Mouse (Mus musculus): ENCODE measurements at regions not wholly inside any gene's neighbourhood (a gene's known extent, or its start where the extent isn't known, plus 50 kb on each side); places are given as distances from the start of the nearest gene placed in this dataset.

- no peak for TF ChIP-seq MAZ (IDR thresholded peaks at IDR 0.05; ENCODE audit: low read depth, low read length)
- TF ChIP-seq POLR2AphosphoS5 (IDR thresholded peaks at IDR 0.05; ENCODE audit: borderline replicate concordance, low read depth, low read length), result no peak
- no peak for TF ChIP-seq NELFE (IDR thresholded peaks at IDR 0.05; ENCODE audit: low read depth, low read length)
- TF ChIP-seq SMC3 (IDR thresholded peaks at IDR 0.05; ENCODE audit: low read depth, low read length), result no peak
- no peak for TF ChIP-seq ETS1 (IDR thresholded peaks at IDR 0.05; ENCODE audit: low read depth, low read length)
- no peak for TF ChIP-seq GATA1 (IDR thresholded peaks at IDR 0.05; ENCODE audit: low read depth, low read length)
- no peak for TF ChIP-seq CHD1 (IDR thresholded peaks at IDR 0.05; ENCODE audit: low read depth, low read length)
- TF ChIP-seq MEF2A (IDR thresholded peaks at IDR 0.05; ENCODE audit: extremely low read depth, insufficient replicate concordance, low read depth, low read length, poor library complexity, severe bottlenecking), result no peak
- no peak for TF ChIP-seq HCFC1 (IDR thresholded peaks at IDR 0.05; ENCODE audit: low read depth, low read length)
- no peak for TF ChIP-seq UBTF (IDR thresholded peaks at IDR 0.05; ENCODE audit: borderline replicate concordance, insufficient read depth, low read depth, low read length)
- TF ChIP-seq ELF1 (IDR thresholded peaks at IDR 0.05; ENCODE audit: low read depth, low read length), result no peak
- TF ChIP-seq NRF1 (IDR thresholded peaks at IDR 0.05; ENCODE audit: insufficient read depth, low read depth, low read length, poor library complexity, severe bottlenecking), result no peak
- TF ChIP-seq USF2 (IDR thresholded peaks at IDR 0.05; ENCODE audit: borderline replicate concordance in 1 of 2, insufficient read depth in 1 of 2, low read depth in 1 of 2, low read length in 2 of 2), result no peak
- TF ChIP-seq ZNF384 (IDR thresholded peaks at IDR 0.05; ENCODE audit: low read depth, low read length), result no peak
- no peak overlapping the region for H3K4me3 ChIP-seq (ENCODE audit: control insufficient read depth in 1 of 2, insufficient read depth in 1 of 2, low read depth in 2 of 2, low read length in 2 of 2)
- H3K36me3 ChIP-seq (ENCODE audit: control insufficient read depth in 1 of 2, insufficient read depth in 2 of 2, low read length in 2 of 2), result no peaks in the 10 kb centered on the region
- no peak overlapping the region for H3K27ac ChIP-seq (ENCODE audit: control insufficient read depth, low read depth, low read length)
- no peak for DNase-seq (ENCODE audit: low read depth, low spot score)
- no peaks in the 10 kb centered on the region for H3K79me2 ChIP-seq (ENCODE audit: control insufficient read depth, insufficient read depth, low read length, poor library complexity)
- no peaks in the 10 kb centered on the region for H3K27me3 ChIP-seq (ENCODE audit: control insufficient read depth in 1 of 2, insufficient read depth in 2 of 2, low read length in 2 of 2)
- no peak overlapping the region for H3K9ac ChIP-seq (ENCODE audit: control insufficient read depth, low read depth, low read length, poor library complexity, severe bottlenecking)
- H3K4me1 ChIP-seq (ENCODE audit: control insufficient read depth in 1 of 2, insufficient read depth in 2 of 2, low read length in 2 of 2), result no peaks in the 10 kb centered on the region
- H3K9me3 ChIP-seq (replicated peaks; ENCODE audit: insufficient read depth, low read length), result no peaks in the 10 kb centered on the region
These were observed 203.9 kb downstream of the Lrig3 start for GRCm38 (mm10) chr10:126169874-126170163.

DNA sequence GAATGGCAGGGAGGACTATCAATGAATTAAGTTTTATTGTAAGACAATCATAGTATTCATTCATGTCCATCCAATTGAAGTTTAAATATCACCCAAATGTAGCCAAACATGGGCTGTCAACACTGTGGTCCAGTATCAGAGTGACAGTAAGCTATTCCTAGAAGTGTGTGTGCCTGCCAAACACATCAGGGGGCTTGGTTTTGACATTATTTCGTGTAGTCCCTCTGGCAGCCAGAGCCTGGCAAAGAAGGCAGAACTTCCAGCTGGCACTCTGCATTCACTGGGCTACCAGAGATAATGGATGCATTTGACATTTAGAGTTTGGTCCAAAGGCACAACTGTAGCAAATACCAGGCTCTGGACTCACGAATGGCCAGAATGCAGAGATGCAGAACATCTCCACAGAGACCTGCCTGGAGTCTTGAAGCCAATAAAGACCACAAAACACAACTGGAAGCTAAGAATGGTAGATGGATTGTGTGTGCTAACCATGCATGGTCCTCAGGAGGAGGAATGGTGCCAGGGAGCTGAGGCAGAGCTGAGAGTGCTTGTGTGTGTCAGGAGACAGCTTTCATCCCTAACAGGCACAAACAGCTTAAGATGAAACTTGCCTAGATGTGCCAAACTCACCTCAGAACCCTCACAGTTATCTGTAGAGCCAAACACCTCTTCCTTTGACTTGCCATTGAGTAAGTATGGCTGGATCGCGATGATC is 210.9 kb downstream of the Lrig3 start:
- no peak for DNase-seq (ENCODE audit: low read depth, low spot score)
- Histone ChIP-seq H3K4me3 (ENCODE audit: control insufficient read depth in 1 of 2, insufficient read depth in 1 of 2, low read depth in 2 of 2, low read length in 2 of 2) (no peak overlapping the region), H3K36me3 (ENCODE audit: control insufficient read depth in 1 of 2, insufficient read depth in 2 of 2, low read length in 2 of 2) (no peaks in the 10 kb centered on the region), H3K79me2 (ENCODE audit: control insufficient read depth, insufficient read depth, low read length, poor library complexity) (no peaks in the 10 kb centered on the region), H3K9ac (ENCODE audit: control insufficient read depth, low read depth, low read length, poor library complexity, severe bottlenecking) (no peak overlapping the region), H3K27ac (ENCODE audit: control insufficient read depth, low read depth, low read length) (no peak overlapping the region), H3K4me1 (ENCODE audit: control insufficient read depth in 1 of 2, insufficient read depth in 2 of 2, low read length in 2 of 2) (no peaks in the 10 kb centered on the region), H3K9me3 (replicated peaks; ENCODE audit: insufficient read depth, low read length) (no peaks in the 10 kb centered on the region), H3K27me3 (ENCODE audit: control insufficient read depth in 1 of 2, insufficient read depth in 2 of 2, low read length in 2 of 2) (no peaks in the 10 kb centered on the region)
- no peak for TF ChIP-seq GABPA (IDR thresholded peaks at IDR 0.05; ENCODE audit: low read depth, low read length)
- no peak for TF ChIP-seq CTCF (IDR thresholded peaks at IDR 0.05 in 2 of 3, conservative IDR thresholded peaks at IDR 0.05 in 1 of 3; ENCODE audit: control insufficient read depth in 1 of 3, insufficient read depth in 1 of 3, low read depth in 2 of 3, low read length in 3 of 3, poor library complexity in 1 of 3, severe bottlenecking in 1 of 3)
- TF ChIP-seq POLR2A (IDR thresholded peaks at IDR 0.05; ENCODE audit: control insufficient read depth in 1 of 2, insufficient read depth in 1 of 2, low read depth in 1 of 2, low read length in 2 of 2, poor library complexity in 1 of 2), result no peak
- no peak for TF ChIP-seq MAFK (IDR thresholded peaks at IDR 0.05; ENCODE audit: borderline replicate concordance, low read depth, low read length)
- no peak for TF ChIP-seq GATA1 (IDR thresholded peaks at IDR 0.05; ENCODE audit: low read depth, low read length)
- TF ChIP-seq MXI1 (IDR thresholded peaks at IDR 0.05; ENCODE audit: low read depth, low read length), result no peak
- no peak for TF ChIP-seq ZC3H11A (IDR thresholded peaks at IDR 0.05; ENCODE audit: low read depth, low read length)
- TF ChIP-seq USF1 (IDR thresholded peaks at IDR 0.05; ENCODE audit: low read depth, low read length), result no peak
- no peak for TF ChIP-seq ELF1 (IDR thresholded peaks at IDR 0.05; ENCODE audit: low read depth, low read length)
- no peak for TF ChIP-seq ZMIZ1 (IDR thresholded peaks at IDR 0.05; ENCODE audit: low read depth, low read length)
